Comparison of ENCODE assay signal across 9 mouse cellular contexts in the genomic region with DNA sequence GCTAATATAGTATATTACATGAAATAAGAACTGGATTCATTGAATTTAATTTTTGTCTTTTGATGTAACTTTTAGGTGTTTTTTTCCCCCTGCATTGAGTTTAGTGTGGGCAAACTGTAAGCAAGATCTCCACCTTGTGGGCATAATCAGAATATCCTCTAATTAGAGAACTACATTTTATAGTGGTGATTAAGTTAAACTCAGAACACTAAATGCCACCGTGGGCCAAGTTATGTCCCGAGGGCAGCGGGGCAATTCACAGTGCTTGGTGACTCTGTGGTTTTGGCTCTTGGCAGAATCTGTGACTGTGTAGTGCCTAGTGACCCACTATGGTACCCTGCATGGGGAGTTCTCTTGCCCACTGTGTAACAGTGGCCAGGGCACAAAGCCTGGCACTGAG. TPM values are rescaled to one million over a fixed set of nuclear protein-coding genes. Genes with fewer than 3 reads are reported as not detected.
A peak's percentile ranks its signal among the peaks of the same experiment; 100 is the strongest.
DNase-seq lines count a peak whose midpoint lies in the region; ATAC-seq lines count a peak whose summit lies in the region.
"Had no signal": no experiment of that assay in that cellular context is flagged by ENCODE, and none has a peak within 500 bp of the region (broad histone marks: within the 10 kb centered on the region; RNA-seq: fewer than 3 reads in every experiment).

No protein-coding gene starts in this region.

- no peaks in the 10 kb centered on the region for H3K36me3 ChIP-seq in hindbrain, embryonic 11.5 days (ENCODE audit: control insufficient read depth, insufficient read depth, low read length)
- H3K36me3 ChIP-seq in hindbrain, embryonic 13.5 days: no peaks in the 10 kb centered on the region
- peaks cover 2% of the 10 kb centered on the region; the same call in 1 of the 2 replicates for H3K36me3 ChIP-seq in midbrain, embryonic 10.5 days

- DNase-seq in hindbrain, embryonic 11.5 days (ENCODE audit: low spot score): peak; percentile 43
- DNase-seq in thymus, postnatal 0 days (ENCODE audit: low spot score): peak; percentile 59
- no peak for DNase-seq in thymus, postnatal 25 days
- DNase-seq in embryo, embryonic 10.5 days (ENCODE audit: low spot score): peak; percentile 61
- DNase-seq in frontal cortex, postnatal 36 days (ENCODE audit: low spot score in 2 of 2): no peak
- no peak for DNase-seq in c-Kit-positive CD71-positive TER-119-positive erythroid progenitor cells, embryonic 14.5 days (ENCODE audit: low spot score)
- DNase-seq in midbrain, embryonic 10.5 days (ENCODE audit: low spot score): no peak

- H3K4me2 ChIP-seq in hindbrain, embryonic 11.5 days (replicated peaks; ENCODE audit: low read depth, low read length): no peak overlapping the region
- no peak overlapping the region for H3K4me2 ChIP-seq in hindbrain, embryonic 13.5 days

- ATAC-seq in hindbrain, embryonic 11.5 days (ENCODE audit: low FRiP score): no peak
- no peak for ATAC-seq in hindbrain, embryonic 13.5 days (ENCODE audit: low FRiP score)

- no peak overlapping the region for H3K27ac ChIP-seq in hindbrain, embryonic 11.5 days (ENCODE audit: low read depth, low read length)
- H3K27ac ChIP-seq in hindbrain, embryonic 13.5 days: no peak overlapping the region
- no peak overlapping the region for H3K27ac ChIP-seq in midbrain, embryonic 10.5 days (replicated peaks)

- 51% methylated on average over 3 of the region's 3 CpGs for WGBS in hindbrain, embryonic 11.5 days
- 37% methylated on average over 3 of the region's 3 CpGs for WGBS in hindbrain, embryonic 13.5 days
- 53% methylated on average over 3 of the region's 3 CpGs for WGBS in midbrain, embryonic 10.5 days

- H3K27me3 ChIP-seq in hindbrain, embryonic 11.5 days (ENCODE audit: control insufficient read depth, insufficient read depth, low read length): no peaks in the 10 kb centered on the region
- 0 out of 2 replicates have a peak, but pooled peaks cover 3% of the 10 kb centered on the region for H3K27me3 ChIP-seq in hindbrain, embryonic 13.5 days
- H3K27me3 ChIP-seq in midbrain, embryonic 10.5 days (ENCODE audit: low read depth, poor library complexity, severe bottlenecking): peaks cover 35% of the 10 kb centered on the region

- H3K9ac ChIP-seq in hindbrain, embryonic 11.5 days (ENCODE audit: low read depth, low read length): no peak overlapping the region
- no peak overlapping the region for H3K9ac ChIP-seq in hindbrain, embryonic 13.5 days

- no peak overlapping the region for H3K4me3 ChIP-seq in hindbrain, embryonic 11.5 days (ENCODE audit: low read depth, low read length)
- H3K4me3 ChIP-seq in hindbrain, embryonic 13.5 days: no peak overlapping the region
- H3K4me3 ChIP-seq in midbrain, embryonic 10.5 days: no peak overlapping the region
- H3K4me3 ChIP-seq: myocyte had no signal

- H3K9me3 ChIP-seq in hindbrain, embryonic 11.5 days (ENCODE audit: control insufficient read depth, low read length): no peaks in the 10 kb centered on the region
- no peaks in the 10 kb centered on the region for H3K9me3 ChIP-seq in hindbrain, embryonic 13.5 days
- no peaks in the 10 kb centered on the region for H3K9me3 ChIP-seq in midbrain, embryonic 10.5 days (replicated peaks)

- H3K4me1 ChIP-seq in hindbrain, embryonic 11.5 days (replicated peaks; ENCODE audit: control insufficient read depth, insufficient read depth, low read length): no peaks in the 10 kb centered on the region
- H3K4me1 ChIP-seq in hindbrain, embryonic 13.5 days (replicated peaks): peaks cover 27% of the 10 kb centered on the region
- peaks cover 43% of the 10 kb centered on the region for H3K4me1 ChIP-seq in midbrain, embryonic 10.5 days

RNA-seq across cellular contexts. Expression of gene Fjx1, which starts 1.1 kb away (rescaled TPM):
- 17.2 and 21.9 TPM in 2 replicates for polyA plus RNA-seq in hindbrain, embryonic 11.5 days (2014; fragmentation: Nextera tagmentation; extraction: Ambion mirVana)
- polyA plus RNA-seq in hindbrain, embryonic 13.5 days (2015; fragmentation: Nextera tagmentation; extraction: Ambion mirVana): 28.9 and 32.9 TPM in 2 replicates
- 2.7 and 3.4 TPM in 2 replicates for polyA plus RNA-seq in thymus, postnatal 0 days (2015; fragmentation: Nextera tagmentation; extraction: Ambion mirVana)
- polyA plus RNA-seq in midbrain, embryonic 10.5 days (2016; fragmentation: Nextera tagmentation; extraction: Ambion mirVana): 17.1 and 21.6 TPM in 2 replicates

RNA-seq across cellular contexts. Expression of gene Trim44, which starts 45.8 kb away (rescaled TPM):
- 44.3 and 44.6 TPM in 2 replicates for polyA plus RNA-seq in hindbrain, embryonic 11.5 days (2014; fragmentation: Nextera tagmentation; extraction: Ambion mirVana)
- 44.2 and 47.7 TPM in 2 replicates for polyA plus RNA-seq in hindbrain, embryonic 13.5 days (2015; fragmentation: Nextera tagmentation; extraction: Ambion mirVana)
- 14.6 and 22.1 TPM in 2 replicates for polyA plus RNA-seq in thymus, postnatal 0 days (2015; fragmentation: Nextera tagmentation; extraction: Ambion mirVana)
- polyA plus RNA-seq in midbrain, embryonic 10.5 days (2016; fragmentation: Nextera tagmentation; extraction: Ambion mirVana): 22.2 and 26.9 TPM in 2 replicates

Comparison
In these comparisons a context has a peak if more than half of its experiments do, and no peak if none do; other contexts are left out.
1. DNase-seq: peak in hindbrain, embryonic 11.5 days (single experiment), thymus, postnatal 0 days (single experiment) and embryo, embryonic 10.5 days (single experiment); none in thymus, postnatal 25 days (single experiment), frontal cortex, postnatal 36 days (0 of 2), c-Kit-positive CD71-positive TER-119-positive erythroid progenitor cells, embryonic 14.5 days (single experiment) and midbrain, embryonic 10.5 days (single experiment).